Mouse (Mus musculus): Measurements from ENCODE around the gene Gprin2.

The Gprin2 gene

GRCm38 (mm10) chr14:34201231-34202035, at the start of gene Gprin2:
Gprin2 (minus strand) TSS chr14:34201653.
- peak; percentile 77 for DNase-seq

GRCm38 (mm10) chr14:34240676-34241075, 39.2 kb upstream of the Gprin2 start:
- DNase-seq = no peak

GRCm38 (mm10) chr14:34240263-34240662, 38.8 kb upstream of the Gprin2 start:
- DNase-seq = no peak

- peak; percentile 72 for DNase-seq
Measured at GRCm38 (mm10) chr14:34234630-34235380, 33.4 kb upstream of the Gprin2 start.

GRCm38 (mm10) chr14:34233846-34234245, 32.4 kb upstream of the Gprin2 start:
- DNase-seq = no peak

GRCm38 (mm10) chr14:34232866-34233680, 31.6 kb upstream of the Gprin2 start:
- no peak for DNase-seq

- no peak for DNase-seq
Measured at GRCm38 (mm10) chr14:34232340-34232739, 30.9 kb upstream of the Gprin2 start.

GRCm38 (mm10) chr14:34228830-34229506, 27.5 kb upstream of the Gprin2 start:
- no peak for DNase-seq

- DNase-seq = no peak
Measured at GRCm38 (mm10) chr14:34227981-34228380, 26.5 kb upstream of the Gprin2 start.

- DNase-seq = peak; percentile 16
Measured at GRCm38 (mm10) chr14:34226566-34226965, 25.1 kb upstream of the Gprin2 start.

- no peak for DNase-seq
Measured at GRCm38 (mm10) chr14:34225986-34226385, 24.5 kb upstream of the Gprin2 start.

GRCm38 (mm10) chr14:34223362-34223898, 22.0 kb upstream of the Gprin2 start:
- DNase-seq = no peak

- DNase-seq = no peak
Measured at GRCm38 (mm10) chr14:34221416-34222077, 20.1 kb upstream of the Gprin2 start.

- DNase-seq = no peak
Measured at GRCm38 (mm10) chr14:34220426-34220825, 19.0 kb upstream of the Gprin2 start.

GRCm38 (mm10) chr14:34219786-34220198, 18.3 kb upstream of the Gprin2 start:
- DNase-seq = no peak

- DNase-seq = no peak
Measured at GRCm38 (mm10) chr14:34219295-34219694, 17.8 kb upstream of the Gprin2 start, which contains the start of gene Syt15. Syt15 (plus strand) TSS chr14:34219595.

- no peak for DNase-seq
Measured at GRCm38 (mm10) chr14:34215451-34216127, 14.1 kb upstream of the Gprin2 start.

- DNase-seq = no peak
Measured at GRCm38 (mm10) chr14:34209942-34210341, 8.5 kb upstream of the Gprin2 start.

GRCm38 (mm10) chr14:34209080-34209479, 7.6 kb upstream of the Gprin2 start:
- DNase-seq = no peak

- no peak for DNase-seq
Measured at GRCm38 (mm10) chr14:34208651-34209050, 7.2 kb upstream of the Gprin2 start.

- DNase-seq = no peak
Measured at GRCm38 (mm10) chr14:34207996-34208395, 6.5 kb upstream of the Gprin2 start.

Measured in cerebellum, adult 9-11 months (tissue).